Mouse (Mus musculus) adrenal gland, adult 8-10 months (tissue): Measurements from ENCODE around the gene Chrnb2. TPM values are rescaled to one million over a fixed set of nuclear protein-coding genes. Genes with fewer than 3 reads are reported as not detected.

ENCODE experiments used
- DNase-seq: peaks from one replicate; pipeline ENCODE4 v3.0.0; 2022
- total RNA-seq, 4 experiments: library from RNA; stranded (reverse); gene quantifications; 2 replicates each; pipeline ENCODE4 v1.2.4; 2022

The Chrnb2 gene
- total RNA-seq, 4 experiments from 2014 or later: 4.9 to 7.5 (median 5.6) TPM

- no peak for DNase-seq
Observed at GRCm38 (mm10) chr3:89774236-89774960, 10.0 kb upstream of the Chrnb2 start.

GRCm38 (mm10) chr3:89773740-89774211, 9.3 kb upstream of the Chrnb2 start:
- peak; percentile 50 for DNase-seq

GRCm38 (mm10) chr3:89772968-89773709, 8.7 kb upstream of the Chrnb2 start, which contains the start of gene Ube2q1:
Gene Ube2q1 (plus strand): TSS chr3:89773616.
- DNase-seq: peak; percentile 98

GRCm38 (mm10) chr3:89772588-89772967, 8.1 kb upstream of the Chrnb2 start:
- DNase-seq: peak; percentile 66

GRCm38 (mm10) chr3:89770425-89771002, 6.1 kb upstream of the Chrnb2 start:
- DNase-seq: no peak

GRCm38 (mm10) chr3:89769584-89769983, 5.2 kb upstream of the Chrnb2 start:
- DNase-seq: no peak

- DNase-seq: no peak
Observed at GRCm38 (mm10) chr3:89759786-89760185, 4.6 kb downstream of the Chrnb2 start.

GRCm38 (mm10) chr3:89757851-89758250, 6.6 kb downstream of the Chrnb2 start:
- DNase-seq: no peak

- no peak for DNase-seq
Observed at GRCm38 (mm10) chr3:89755283-89755682, 9.1 kb downstream of the Chrnb2 start.

GRCm38 (mm10) chr3:89752307-89752706, 12.1 kb downstream of the Chrnb2 start:
- DNase-seq: no peak

GRCm38 (mm10) chr3:89738509-89738908, 25.9 kb downstream of the Chrnb2 start:
- DNase-seq: no peak

GRCm38 (mm10) chr3:89732091-89732490, 32.3 kb downstream of the Chrnb2 start:
- DNase-seq: no peak

GRCm38 (mm10) chr3:89730350-89731331, 33.8 kb downstream of the Chrnb2 start:
- DNase-seq: peak; percentile 86

- no peak for DNase-seq
Observed at GRCm38 (mm10) chr3:89728848-89729247, 35.6 kb downstream of the Chrnb2 start.

- peak; percentile 68 for DNase-seq
Observed at GRCm38 (mm10) chr3:89727028-89727427, 37.4 kb downstream of the Chrnb2 start.

- no peak for DNase-seq
Observed at GRCm38 (mm10) chr3:89723400-89724084, 40.9 kb downstream of the Chrnb2 start.

- DNase-seq: no peak
Observed at GRCm38 (mm10) chr3:89722032-89722431, 42.4 kb downstream of the Chrnb2 start.

- DNase-seq: no peak
Observed at GRCm38 (mm10) chr3:89715967-89716256, 48.5 kb downstream of the Chrnb2 start.

- peak; percentile 26 for DNase-seq
Observed at GRCm38 (mm10) chr3:89715207-89715966, 49.0 kb downstream of the Chrnb2 start.

- DNase-seq: peak; percentile 70
Observed at GRCm38 (mm10) chr3:89714359-89715206, 49.8 kb downstream of the Chrnb2 start, which contains the start of gene Adar. Gene Adar (plus strand): TSS chr3:89715022.
